ENCODE assay signal across 10 mouse cellular contexts in genomic region chr10:80374063-80374462, GRCm38 (mm10). TPM values are rescaled to one million over a fixed set of nuclear protein-coding genes. Genes with fewer than 3 reads are reported as not detected.
A peak's percentile ranks its signal among the peaks of the same experiment; 100 is the strongest.
DNase-seq lines count a peak whose midpoint lies in the region; ATAC-seq and TF ChIP-seq lines count a peak whose summit lies in the region.
"Had no signal": no experiment of that assay in that cellular context is flagged by ENCODE, and none has a peak within 500 bp of the region (broad histone marks: within the 10 kb centered on the region; RNA-seq: fewer than 3 reads in every experiment).

No protein-coding gene starts in this region.

- 22% methylated on average over 6 of the region's 6 CpGs for WGBS in hindbrain, embryonic 10.5 days
- 14% methylated on average over 6 of the region's 6 CpGs for WGBS in hindbrain, embryonic 12.5 days

- H3K4me3 ChIP-seq in hindbrain, embryonic 10.5 days = no peak overlapping the region
- H3K4me3 ChIP-seq in hindbrain, embryonic 12.5 days = no peak overlapping the region
- H3K4me3 ChIP-seq in bone marrow macrophage, adult 2 months (ENCODE audit: insufficient read depth, low read length) = no peak overlapping the region
- H3K4me3 ChIP-seq: embryonic facial prominence, embryonic 12.5 days; limb, embryonic 15.5 days had no signal

- no peak for ATAC-seq in hindbrain, embryonic 12.5 days (ENCODE audit: low FRiP score)
- peak; percentile 72 for ATAC-seq in erythroid progenitor cell, adult 5-6 weeks (replicated peaks; ENCODE audit: low FRiP score, poor library complexity, severe bottlenecking)

- no peak for TF ChIP-seq POLR2A in bone marrow macrophage, adult 2 months (IDR thresholded peaks at IDR 0.05; ENCODE audit: borderline replicate concordance, low read depth, low read length)

- peak; percentile 56; the same call in 1 of the 2 replicates for TF ChIP-seq CTCF in bone marrow macrophage, adult 2 months (IDR thresholded peaks at IDR 0.05; ENCODE audit: low read depth, low read length)

- no peak overlapping the region for H3K4me2 ChIP-seq in hindbrain, embryonic 12.5 days (replicated peaks)
- H3K4me2 ChIP-seq: embryonic facial prominence, embryonic 12.5 days; limb, embryonic 15.5 days had no signal

- no peak overlapping the region for H3K27ac ChIP-seq in hindbrain, embryonic 10.5 days
- no peak overlapping the region for H3K27ac ChIP-seq in hindbrain, embryonic 12.5 days
- H3K27ac ChIP-seq in bone marrow macrophage, adult 2 months (ENCODE audit: insufficient read depth, low read depth, low read length) = no peak overlapping the region
- H3K27ac ChIP-seq: embryonic facial prominence, embryonic 12.5 days; limb, embryonic 15.5 days had no signal

- DNase-seq in hindbrain, embryonic 10.5 days (ENCODE audit: low spot score) = peak; percentile 65
- DNase-seq in CD8-positive naive resting alpha-beta T cell, adult 2 months (ENCODE audit: low read depth in 2 of 2, low spot score in 2 of 2) = peak; percentile 69 to 73
- peak; percentile 68 to 79 for DNase-seq in left cerebral cortex, postnatal 10 days (ENCODE audit: extremely low spot score in 1 of 2, low spot score in 2 of 2)
- peak; percentile 50 for DNase-seq in naive thymus-derived CD4-positive, alpha-beta T cell, adult 2 months (ENCODE audit: low read depth)
- DNase-seq in neural tube, embryonic 10.5 days (ENCODE audit: extremely low spot score, low spot score) = no peak

- peaks cover 21% of the 10 kb centered on the region for H3K4me1 ChIP-seq in hindbrain, embryonic 10.5 days (replicated peaks)
- H3K4me1 ChIP-seq in hindbrain, embryonic 12.5 days = peaks cover 8% of the 10 kb centered on the region
- H3K4me1 ChIP-seq in bone marrow macrophage, adult 2 months (ENCODE audit: control insufficient read depth, insufficient read depth, low read length) = no peaks in the 10 kb centered on the region

- H3K9ac ChIP-seq in hindbrain, embryonic 12.5 days = no peak overlapping the region
- H3K9ac ChIP-seq: embryonic facial prominence, embryonic 12.5 days; limb, embryonic 15.5 days had no signal

- intact Hi-C loops in left cerebral cortex, postnatal 10 days (cut with DNase I) = loop anchor here (2.0 to 10.0 kb wide), 2 partner anchors 33 to 131 kb away; no protein-coding TSS in a partner anchor

- no peaks in the 10 kb centered on the region for H3K9me3 ChIP-seq in hindbrain, embryonic 10.5 days
- no peaks in the 10 kb centered on the region for H3K9me3 ChIP-seq in hindbrain, embryonic 12.5 days (replicated peaks)
- H3K9me3 ChIP-seq: embryonic facial prominence, embryonic 12.5 days; limb, embryonic 15.5 days had no signal

- peaks cover 8% of the 10 kb centered on the region; the same call in 1 of the 2 replicates for H3K27me3 ChIP-seq in hindbrain, embryonic 10.5 days (ENCODE audit: insufficient read depth, poor library complexity, severe bottlenecking)
- H3K27me3 ChIP-seq in hindbrain, embryonic 12.5 days = no peaks in the 10 kb centered on the region; the same call in 1 of the 2 replicates
- H3K27me3 ChIP-seq: embryonic facial prominence, embryonic 12.5 days had no signal

- peaks cover under 1% of the 10 kb centered on the region; the same call in 1 of the 2 replicates for H3K36me3 ChIP-seq in hindbrain, embryonic 10.5 days
- H3K36me3 ChIP-seq in hindbrain, embryonic 12.5 days = no peaks in the 10 kb centered on the region
- H3K36me3 ChIP-seq: embryonic facial prominence, embryonic 12.5 days; limb, embryonic 15.5 days had no signal

RNA-seq across cellular contexts. Expression of gene Mex3d, which starts 13.4 kb away (rescaled TPM):
- polyA plus RNA-seq in hindbrain, embryonic 10.5 days (2016; fragmentation: Nextera tagmentation; extraction: Ambion mirVana) = 7.2 and 8.8 TPM in 2 replicates
- 21.4 and 24.8 TPM in 2 replicates for polyA plus RNA-seq in hindbrain, embryonic 12.5 days (2016; fragmentation: Nextera tagmentation; extraction: Ambion mirVana)
- 5.8 and 8.3 TPM in 2 replicates for polyA plus RNA-seq in bone marrow macrophage, adult 2 months (2012; ENCODE audit: insufficient read depth, insufficient read length, missing spikeins)
- 1.4 TPM in 1 of 2 replicates, not detected in the other for total RNA-seq in erythroid progenitor cell, adult 5-6 weeks (2015; ENCODE audit: low replicate concordance)
- 6.7 TPM in 1 of 2 replicates, not detected in the other for total RNA-seq in erythroid progenitor cell, adult 5-6 weeks (2017; ENCODE audit: low replicate concordance)
- 10 to 100 TPM; 31.1 to 35.4 TPM for total RNA-seq in left cerebral cortex, postnatal 10 days (2021)

RNA-seq across cellular contexts. Expression of gene Plk5, which starts 17.8 kb away (rescaled TPM):
- polyA plus RNA-seq in hindbrain, embryonic 10.5 days (2016; fragmentation: Nextera tagmentation; extraction: Ambion mirVana) = 0.22 and 0.44 TPM in 2 replicates
- 0.35 and 0.50 TPM in 2 replicates for polyA plus RNA-seq in hindbrain, embryonic 12.5 days (2016; fragmentation: Nextera tagmentation; extraction: Ambion mirVana)
- not detected in 2 replicates for polyA plus RNA-seq in bone marrow macrophage, adult 2 months (2012; ENCODE audit: insufficient read depth, insufficient read length, missing spikeins)
- not detected in 2 replicates for total RNA-seq in erythroid progenitor cell, adult 5-6 weeks (2015; ENCODE audit: low replicate concordance)
- total RNA-seq in erythroid progenitor cell, adult 5-6 weeks (2017; ENCODE audit: low replicate concordance) = not detected in 2 replicates
- 1 to 10 TPM; 3.1 to 5.1 TPM for total RNA-seq in left cerebral cortex, postnatal 10 days (2021)

RNA-seq across cellular contexts. Expression of gene Mbd3, which starts 25.3 kb away (rescaled TPM):
- 341 and 365 TPM in 2 replicates for polyA plus RNA-seq in hindbrain, embryonic 10.5 days (2016; fragmentation: Nextera tagmentation; extraction: Ambion mirVana)
- 275 and 296 TPM in 2 replicates for polyA plus RNA-seq in hindbrain, embryonic 12.5 days (2016; fragmentation: Nextera tagmentation; extraction: Ambion mirVana)
- 55.6 and 58.2 TPM in 2 replicates for polyA plus RNA-seq in bone marrow macrophage, adult 2 months (2012; ENCODE audit: insufficient read depth, insufficient read length, missing spikeins)
- total RNA-seq in erythroid progenitor cell, adult 5-6 weeks (2015; ENCODE audit: low replicate concordance) = 33.5 TPM in 2 replicates
- total RNA-seq in erythroid progenitor cell, adult 5-6 weeks (2017; ENCODE audit: low replicate concordance) = 39.7 and 45.8 TPM in 2 replicates
- total RNA-seq in left cerebral cortex, postnatal 10 days (2021) = 100 to 1,000 TPM; 121 to 124 TPM

RNA-seq across cellular contexts. Expression of gene Adamtsl5, which starts 25.9 kb away (rescaled TPM):
- polyA plus RNA-seq in hindbrain, embryonic 10.5 days (2016; fragmentation: Nextera tagmentation; extraction: Ambion mirVana) = 0.45 and 1.3 TPM in 2 replicates
- 0.38 and 0.77 TPM in 2 replicates for polyA plus RNA-seq in hindbrain, embryonic 12.5 days (2016; fragmentation: Nextera tagmentation; extraction: Ambion mirVana)
- polyA plus RNA-seq in bone marrow macrophage, adult 2 months (2012; ENCODE audit: insufficient read depth, insufficient read length, missing spikeins) = 7.6 and 8.8 TPM in 2 replicates
- total RNA-seq in erythroid progenitor cell, adult 5-6 weeks (2015; ENCODE audit: low replicate concordance) = 0.84 TPM in 1 of 2 replicates, not detected in the other
- total RNA-seq in erythroid progenitor cell, adult 5-6 weeks (2017; ENCODE audit: low replicate concordance) = 0.13 and 30.2 TPM in 2 replicates
- total RNA-seq in left cerebral cortex, postnatal 10 days (2021) = under 1 TPM; 0.66 to 0.85 TPM

RNA-seq across cellular contexts. Expression of gene Uqcr11, which starts 32.6 kb away (rescaled TPM):
- polyA plus RNA-seq in hindbrain, embryonic 10.5 days (2016; fragmentation: Nextera tagmentation; extraction: Ambion mirVana) = 648 and 654 TPM in 2 replicates
- polyA plus RNA-seq in hindbrain, embryonic 12.5 days (2016; fragmentation: Nextera tagmentation; extraction: Ambion mirVana) = 312 and 406 TPM in 2 replicates
- 175 and 193 TPM in 2 replicates for polyA plus RNA-seq in bone marrow macrophage, adult 2 months (2012; ENCODE audit: insufficient read depth, insufficient read length, missing spikeins)
- 65.8 and 80.0 TPM in 2 replicates for total RNA-seq in erythroid progenitor cell, adult 5-6 weeks (2015; ENCODE audit: low replicate concordance)
- total RNA-seq in erythroid progenitor cell, adult 5-6 weeks (2017; ENCODE audit: low replicate concordance) = 67.9 and 87.3 TPM in 2 replicates
- 100 to 1,000 TPM; 508 to 513 TPM for total RNA-seq in left cerebral cortex, postnatal 10 days (2021)
